Mouse (Mus musculus) E14TG2a.4 (cell line): ENCODE data around the gene Prkcb.

ENCODE experiments used
- CTCF ChIP-seq: conservative IDR thresholded peaks from 2 replicates; pipeline ENCODE4 v1.5.1; 2014; ENCODE audit warnings: low read length
- POU5F1 ChIP-seq: IDR thresholded peaks from 2 replicates; pipeline ENCODE4 v1.6.1; 2014; ENCODE audit warnings: low read length, borderline replicate concordance

DNA sequence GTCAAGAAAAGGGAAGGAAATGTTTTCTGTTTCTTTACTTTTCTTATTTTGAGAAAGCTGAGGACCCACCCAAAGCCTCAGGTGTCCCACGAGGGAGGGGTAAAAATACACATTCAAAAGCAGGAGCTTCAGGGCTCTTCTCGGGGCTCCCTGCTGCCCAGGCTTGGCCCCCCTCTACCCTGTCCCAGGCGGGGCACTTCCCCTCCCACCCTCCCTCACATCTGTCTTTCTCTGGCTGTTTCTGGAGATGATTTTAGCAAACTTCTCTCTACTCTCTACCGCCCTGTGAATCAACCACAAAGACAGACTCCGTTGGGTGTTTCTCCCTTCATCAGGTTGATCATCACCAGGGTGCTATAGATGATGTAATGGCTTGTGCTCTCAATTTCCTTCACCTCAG lies 105.4 kb downstream of the Prkcb start:
- TF ChIP-seq POU5F1 (no peak), CTCF (no peak)
